Mouse (Mus musculus) small intestine, adult 2 months (tissue): ENCODE data around the gene Lmod1.

Experiments used
- CTCF ChIP-seq: fragments of 200-500 bp; IDR thresholded peaks from 2 replicates; pipeline ENCODE4 v1.5.1; 2012; ENCODE audit warnings: low read depth, mild to moderate bottlenecking, control low read depth, inconsistent platforms, low read length, moderate library complexity, mixed read lengths; ENCODE audit not compliant: insufficient replicate concordance, insufficient read length; ENCODE audit errors: extremely low read depth
- POLR2A ChIP-seq: fragments of 200-500 bp; IDR thresholded peaks from 2 replicates; pipeline ENCODE4 v1.6.1; 2012; ENCODE audit warnings: low read depth, mild to moderate bottlenecking, control low read depth, inconsistent platforms, low read length, moderate library complexity

DNA sequence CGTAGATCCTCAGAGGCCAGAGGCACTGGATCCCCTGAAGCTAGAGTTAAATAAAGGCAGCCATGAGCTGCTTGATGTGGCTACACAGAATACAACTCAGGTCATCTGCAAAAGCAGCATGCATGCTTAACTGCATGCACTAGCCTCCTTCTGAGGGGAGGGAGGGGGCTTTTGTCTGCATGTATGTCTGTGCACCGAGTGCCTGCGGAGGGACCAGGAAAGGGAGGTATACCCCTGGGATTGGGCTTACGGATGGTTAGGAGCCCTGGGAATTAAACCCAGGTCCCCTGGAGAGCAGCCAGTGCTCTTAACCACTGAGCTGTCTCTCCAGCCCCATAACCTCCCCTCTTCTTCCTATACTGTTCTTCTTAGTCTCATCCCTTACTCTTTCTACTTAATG lies 87.5 kb downstream of the Lmod1 start:
- TF ChIP-seq CTCF, result no peak
- TF ChIP-seq POLR2A, result no peak
